Mouse (Mus musculus): ENCODE data around the gene Ulk4.

The Ulk4 gene

DNA sequence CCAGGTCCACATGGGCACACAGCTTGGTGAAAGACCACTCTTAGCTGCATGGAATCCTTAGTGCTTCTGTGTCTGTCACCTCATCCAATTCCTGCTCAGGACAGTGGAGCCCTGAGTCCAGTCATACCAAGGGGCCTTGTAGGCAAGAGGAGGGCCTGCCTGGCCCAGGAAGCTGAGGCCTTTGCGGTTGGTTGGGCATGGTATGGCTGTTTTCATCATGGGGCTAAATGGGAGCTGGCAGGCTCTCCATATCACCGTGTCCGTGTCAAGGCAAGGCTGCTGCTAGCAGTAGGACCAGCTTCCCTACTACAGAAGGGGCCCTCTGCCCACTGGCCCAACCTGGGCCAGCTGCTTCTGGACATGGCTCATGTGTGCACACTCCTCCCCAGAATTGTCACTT is 313.3 kb downstream of the Ulk4 start:
- DNase-seq = no peak

DNA sequence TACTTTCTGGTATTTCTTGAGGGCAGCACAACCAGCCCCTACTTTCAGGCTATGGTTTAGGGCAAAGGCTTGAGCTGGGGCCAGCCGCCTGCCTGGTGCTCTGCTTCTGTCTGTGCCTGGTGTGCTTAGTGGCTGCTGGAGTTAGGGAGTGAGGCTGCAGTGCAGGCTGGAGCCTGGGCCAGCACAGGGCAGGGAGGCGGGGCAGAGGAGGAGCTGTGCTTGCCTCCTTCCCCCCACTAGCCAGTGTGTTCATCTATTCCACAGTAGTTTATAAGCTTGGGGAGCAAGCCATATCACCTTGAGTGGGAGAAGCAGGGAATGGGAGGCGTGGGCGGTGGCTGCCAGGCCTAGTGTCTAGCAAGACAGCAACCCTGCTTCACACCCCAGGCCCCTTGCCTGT is 313.9 kb downstream of the Ulk4 start:
- no peak for DNase-seq

DNA sequence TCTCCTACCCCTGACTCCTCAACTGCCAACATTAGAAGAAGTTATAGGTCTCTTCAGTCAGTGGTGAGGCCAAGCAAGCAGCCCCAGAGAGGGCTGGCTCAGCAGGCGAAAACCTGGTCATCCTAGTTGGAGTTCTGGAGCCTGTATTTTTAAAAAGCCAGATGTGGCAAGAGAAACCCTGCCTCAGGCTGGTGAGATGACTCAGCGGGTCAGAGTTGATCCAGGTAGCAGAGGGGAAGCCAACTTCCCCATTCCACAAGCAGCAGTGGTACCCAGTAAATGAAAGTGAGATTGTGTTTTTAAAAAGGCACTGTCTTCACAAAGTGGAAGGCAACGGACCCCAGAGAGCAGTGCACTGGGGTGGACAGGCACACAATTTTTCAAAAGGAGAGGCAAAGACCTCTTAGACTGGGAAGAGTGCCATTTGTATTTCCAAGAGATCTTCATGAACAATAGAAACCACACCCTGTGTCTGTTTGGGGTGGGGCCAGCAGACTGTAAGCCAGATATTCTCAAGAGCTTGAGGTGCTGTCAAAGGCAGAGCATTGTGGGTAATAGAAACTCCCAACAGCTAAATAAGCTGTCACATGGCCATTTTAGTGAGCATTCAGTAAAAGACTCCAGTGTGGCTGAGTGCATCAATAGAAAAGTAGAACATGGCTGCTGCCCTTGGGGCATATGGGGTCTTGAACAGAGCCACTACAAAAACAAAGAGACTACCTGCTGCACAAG is 314.9 kb downstream of the Ulk4 start:
- no peak for DNase-seq

DNA sequence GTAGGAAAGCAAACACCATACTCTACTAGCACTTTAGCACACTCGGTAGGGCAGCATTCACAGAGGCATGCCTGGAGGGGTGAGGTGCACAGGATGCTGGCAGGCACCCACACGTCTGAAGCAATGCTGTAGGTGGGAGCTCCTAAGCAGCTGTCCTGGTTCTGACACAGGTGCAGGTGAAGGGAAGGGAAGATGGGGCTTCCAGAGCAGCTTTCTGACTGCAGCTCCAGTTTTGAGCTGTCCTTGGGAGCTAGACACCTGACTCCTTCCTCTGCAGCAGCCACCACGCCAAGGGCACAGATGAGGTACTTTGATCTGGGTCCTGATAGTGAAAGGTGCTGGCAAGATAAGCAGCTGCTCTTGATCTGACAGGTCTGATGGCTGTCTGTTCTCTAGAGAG is 315.5 kb downstream of the Ulk4 start:
- DNase-seq = peak; percentile 23

DNA sequence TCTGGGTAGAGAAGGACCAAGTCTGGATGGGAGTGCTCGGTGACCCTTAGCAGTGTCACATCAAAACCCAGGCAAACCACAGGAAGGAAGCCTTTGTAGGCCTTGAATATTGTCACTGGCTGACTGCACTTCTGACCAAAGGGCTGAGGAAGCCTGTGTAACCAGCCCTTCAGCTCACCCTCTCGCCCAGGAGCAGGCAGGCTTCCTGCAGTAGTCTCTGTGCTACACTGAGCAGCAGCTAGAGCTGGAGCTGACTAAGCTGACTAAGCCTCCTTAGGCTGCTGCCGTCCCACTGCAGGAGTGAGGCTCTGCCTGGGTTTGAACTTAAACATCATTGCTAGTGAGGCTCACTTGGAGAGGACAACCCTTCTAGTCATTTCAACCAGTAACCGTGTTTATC is 316.4 kb downstream of the Ulk4 start:
- DNase-seq = no peak

DNA sequence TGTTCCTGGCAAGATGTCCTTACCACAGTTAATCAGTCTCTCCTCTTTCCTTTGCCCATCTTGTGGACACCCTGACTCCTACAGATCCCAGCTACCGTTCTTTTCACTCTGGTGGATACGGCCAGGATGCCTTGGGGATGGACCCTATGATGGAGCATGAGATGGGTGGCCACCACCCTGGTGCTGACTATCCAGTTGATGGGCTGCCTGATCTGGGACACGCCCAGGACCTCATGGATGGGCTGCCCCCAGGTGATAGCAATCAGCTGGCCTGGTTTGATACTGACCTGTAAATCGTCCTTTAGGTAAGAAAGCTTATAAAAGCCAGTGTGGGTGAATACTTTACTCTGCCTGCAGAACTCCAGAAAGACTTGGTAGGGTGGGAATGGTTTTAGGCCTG is 317.8 kb downstream of the Ulk4 start:
- DNase-seq = no peak

DNA sequence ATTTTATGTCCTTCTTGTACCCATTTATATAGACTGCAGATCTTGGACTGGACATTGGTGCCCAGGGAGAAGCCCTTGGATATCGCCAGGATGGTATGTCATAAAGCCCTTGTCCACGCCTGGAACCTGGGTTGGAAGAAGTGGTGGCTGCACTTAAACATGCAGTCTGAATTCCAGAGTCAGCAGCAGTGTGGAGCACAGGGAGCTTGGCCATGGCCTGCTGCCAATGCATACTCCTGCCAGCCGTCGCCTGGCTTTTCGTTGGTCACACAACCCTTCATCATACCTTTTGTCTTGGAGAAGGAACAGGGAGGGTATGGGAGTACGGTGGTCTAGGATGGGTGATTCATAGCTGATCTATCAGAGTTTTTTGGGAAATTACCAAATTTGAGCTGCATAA is 318.4 kb downstream of the Ulk4 start:
- no peak for DNase-seq

DNA sequence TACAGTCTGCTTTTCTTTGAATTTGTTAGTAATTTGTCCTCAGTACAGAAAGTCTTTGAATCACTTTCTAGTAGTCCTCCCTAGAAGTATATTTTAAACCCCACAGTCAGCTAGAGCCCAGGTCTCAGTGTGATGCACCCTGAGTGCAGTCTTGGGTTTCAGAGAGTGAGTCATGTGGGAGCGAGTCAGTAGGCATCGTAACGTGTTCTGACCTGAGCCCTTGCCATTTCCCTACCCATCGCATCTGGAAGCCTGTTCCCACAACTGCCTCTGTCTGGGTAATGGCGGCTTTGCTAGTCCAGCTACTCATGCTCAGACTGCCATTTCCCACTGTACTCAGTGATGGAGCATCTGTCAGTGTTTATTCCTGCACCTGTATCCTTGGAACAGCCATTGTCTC is 318.9 kb downstream of the Ulk4 start:
- DNase-seq = no peak

DNA sequence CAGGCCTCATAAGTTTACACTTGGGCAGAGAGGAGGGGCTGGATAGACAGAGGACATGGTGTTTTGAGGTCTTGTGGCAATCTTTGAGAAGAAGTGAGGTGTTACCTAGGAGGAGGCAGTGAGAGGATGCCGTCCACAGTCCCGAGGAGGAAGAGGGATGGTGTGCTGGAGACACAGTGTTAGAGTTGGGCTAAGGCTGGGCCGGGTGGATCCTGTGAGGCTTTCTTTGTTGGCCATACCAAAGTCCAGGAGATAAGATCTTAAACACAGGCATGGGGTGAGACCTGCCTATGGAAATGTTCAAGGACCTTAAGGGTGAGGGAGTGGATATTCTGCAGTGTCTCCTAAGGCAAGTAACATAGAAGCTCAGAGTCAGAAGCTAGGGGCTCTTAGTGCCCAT is 325.1 kb downstream of the Ulk4 start:
- no peak for DNase-seq

DNA sequence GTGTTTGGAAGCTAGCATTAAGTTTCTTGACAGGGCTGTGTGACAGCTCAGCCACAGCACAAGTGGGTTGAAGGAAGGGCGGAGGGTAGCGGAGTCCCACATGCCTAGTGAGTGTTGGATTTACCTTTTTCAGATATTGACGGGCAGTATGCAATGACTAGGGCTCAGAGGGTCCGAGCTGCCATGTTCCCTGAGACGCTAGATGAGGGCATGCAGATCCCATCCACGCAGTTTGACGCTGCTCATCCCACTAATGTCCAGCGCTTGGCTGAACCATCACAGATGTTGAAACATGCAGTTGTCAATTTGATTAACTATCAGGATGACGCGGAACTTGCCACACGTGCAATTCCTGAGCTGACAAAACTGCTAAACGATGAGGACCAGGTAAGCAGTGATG is 326.2 kb downstream of the Ulk4 start:
- DNase-seq = no peak

DNA sequence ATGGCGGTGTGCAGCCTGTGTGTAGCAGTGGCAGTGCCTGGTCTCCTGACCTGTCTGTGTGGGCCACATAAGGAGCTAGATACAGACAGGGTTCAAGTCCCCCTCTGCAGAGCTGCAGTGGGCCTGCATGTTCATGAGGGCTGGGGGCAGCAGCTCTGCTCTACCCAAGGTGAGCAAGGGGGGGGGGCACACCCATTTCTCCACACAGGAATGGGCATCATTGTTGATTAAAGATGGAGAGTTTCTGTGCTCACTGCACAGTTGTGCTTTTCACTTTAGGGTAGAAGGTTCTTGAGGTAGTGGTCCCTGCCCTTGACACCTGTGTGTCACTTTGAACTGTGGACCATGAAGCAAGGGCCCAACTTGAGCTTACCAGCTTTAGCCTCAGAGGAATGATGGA is 328.2 kb downstream of the Ulk4 start:
- no peak for DNase-seq

DNA sequence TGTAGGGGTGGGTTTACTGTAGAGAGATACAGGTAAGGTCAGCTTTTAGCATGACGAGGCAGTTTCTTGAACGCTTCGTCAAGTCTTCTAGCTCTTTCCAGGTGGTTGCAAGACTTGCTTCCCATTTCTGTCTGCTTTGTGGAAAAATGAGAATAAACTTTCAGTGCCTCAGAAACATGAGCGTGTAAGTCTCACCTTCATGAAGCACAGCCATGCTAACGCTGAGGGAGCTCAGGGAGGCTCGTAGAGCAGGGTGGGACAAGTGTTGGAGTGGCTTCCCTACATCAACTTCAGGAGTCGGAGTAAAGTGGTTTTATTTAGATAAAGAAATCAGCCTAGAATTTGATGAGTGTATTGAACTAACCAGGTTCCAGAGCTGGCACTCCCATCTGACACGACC is 330.9 kb downstream of the Ulk4 start:
- DNase-seq = no peak

DNA sequence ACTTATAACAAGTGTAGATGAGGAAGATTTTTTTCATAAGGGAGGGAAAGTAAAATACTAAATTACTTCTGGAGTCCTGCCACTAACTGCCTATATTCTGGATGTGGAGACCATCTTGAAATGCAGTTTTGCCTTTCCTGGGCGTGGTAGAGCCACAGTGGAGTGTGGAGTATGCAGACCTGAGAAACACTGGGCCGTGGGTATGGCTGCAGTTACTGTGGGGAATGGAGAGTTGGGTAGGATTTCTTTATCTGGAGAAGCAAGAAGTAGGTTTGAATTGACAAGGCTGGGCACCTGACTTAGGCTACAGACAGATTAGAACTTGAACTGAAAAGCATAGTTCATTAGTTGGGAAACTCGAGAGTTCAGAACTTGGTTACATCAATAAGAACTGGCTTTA is 332.8 kb downstream of the Ulk4 start:
- no peak for DNase-seq

DNA sequence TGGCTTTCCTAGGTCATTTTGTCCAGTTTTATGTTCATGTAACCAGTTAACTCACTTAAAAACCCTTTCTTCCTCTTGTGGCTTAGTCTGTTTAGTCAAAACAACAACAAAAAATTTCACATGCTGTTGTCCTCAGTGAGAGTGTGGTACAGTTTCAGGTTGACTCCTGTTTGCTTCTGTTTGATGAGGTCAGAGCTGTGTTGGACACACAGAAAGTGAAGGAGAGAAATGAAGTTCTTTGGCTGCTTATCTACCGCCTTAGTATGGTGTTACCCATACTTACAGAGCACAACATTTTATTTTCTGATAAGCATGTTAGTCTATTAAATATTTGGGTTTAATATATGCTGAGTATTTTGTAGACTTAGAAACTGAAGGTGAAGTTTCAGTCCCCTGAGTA is 333.2 kb downstream of the Ulk4 start:
- DNase-seq = no peak

DNA sequence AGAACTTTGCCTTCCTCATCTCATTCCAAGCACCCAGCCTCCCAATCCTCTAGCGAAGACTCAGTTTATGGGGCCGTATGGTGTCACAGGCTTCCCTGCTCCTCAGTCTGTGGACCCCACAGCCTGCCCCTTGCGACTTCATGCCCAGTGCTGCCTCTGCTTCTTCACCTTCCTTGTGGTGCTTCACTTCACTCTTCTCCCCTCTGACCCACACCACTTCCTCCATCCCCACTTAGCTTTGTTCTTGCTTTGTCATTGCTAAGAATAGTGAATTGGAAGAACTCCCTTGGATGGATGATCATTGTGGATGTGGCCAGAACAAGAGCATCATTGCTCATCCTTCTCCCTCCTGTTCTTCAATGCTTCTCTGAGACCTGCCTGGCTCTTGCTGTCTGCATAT is 336.1 kb downstream of the Ulk4 start:
- DNase-seq = no peak

DNA sequence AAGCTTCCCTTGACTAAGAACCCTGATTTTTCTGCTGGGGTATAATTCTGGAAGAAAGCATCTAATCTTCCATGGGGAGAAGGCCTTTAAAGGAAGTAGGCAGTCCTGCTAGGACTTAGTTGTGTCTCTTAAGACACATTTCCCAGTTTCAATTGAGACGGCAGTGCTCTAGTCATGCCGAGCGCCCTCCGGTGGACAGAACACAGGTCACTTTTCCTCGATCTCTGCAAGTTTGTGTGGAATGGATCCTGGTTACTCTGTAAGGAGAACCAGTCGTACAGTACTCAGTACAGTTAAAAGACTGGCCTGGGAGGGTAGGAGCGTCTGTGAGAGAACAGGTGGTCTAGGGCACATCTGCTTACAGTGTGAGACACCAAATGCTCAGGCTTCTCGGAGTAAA is 340.6 kb downstream of the Ulk4 start:
- peak; percentile 63 for DNase-seq

DNA sequence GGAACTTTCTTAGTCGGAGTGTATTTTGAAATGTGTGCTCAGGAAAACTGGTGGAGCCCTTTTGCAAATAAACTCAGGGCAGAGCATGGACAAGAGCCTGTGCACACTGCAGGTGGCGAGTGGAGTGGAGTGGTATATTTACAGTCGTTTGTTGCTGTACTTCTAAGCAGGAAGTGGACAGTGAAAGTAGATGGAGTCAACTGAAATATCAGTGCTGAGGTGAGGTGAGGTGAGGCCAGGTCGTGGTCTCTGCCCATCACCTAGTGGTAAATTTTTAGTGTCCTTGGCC is 341.4 kb downstream of the Ulk4 start:
- no peak for DNase-seq

DNA sequence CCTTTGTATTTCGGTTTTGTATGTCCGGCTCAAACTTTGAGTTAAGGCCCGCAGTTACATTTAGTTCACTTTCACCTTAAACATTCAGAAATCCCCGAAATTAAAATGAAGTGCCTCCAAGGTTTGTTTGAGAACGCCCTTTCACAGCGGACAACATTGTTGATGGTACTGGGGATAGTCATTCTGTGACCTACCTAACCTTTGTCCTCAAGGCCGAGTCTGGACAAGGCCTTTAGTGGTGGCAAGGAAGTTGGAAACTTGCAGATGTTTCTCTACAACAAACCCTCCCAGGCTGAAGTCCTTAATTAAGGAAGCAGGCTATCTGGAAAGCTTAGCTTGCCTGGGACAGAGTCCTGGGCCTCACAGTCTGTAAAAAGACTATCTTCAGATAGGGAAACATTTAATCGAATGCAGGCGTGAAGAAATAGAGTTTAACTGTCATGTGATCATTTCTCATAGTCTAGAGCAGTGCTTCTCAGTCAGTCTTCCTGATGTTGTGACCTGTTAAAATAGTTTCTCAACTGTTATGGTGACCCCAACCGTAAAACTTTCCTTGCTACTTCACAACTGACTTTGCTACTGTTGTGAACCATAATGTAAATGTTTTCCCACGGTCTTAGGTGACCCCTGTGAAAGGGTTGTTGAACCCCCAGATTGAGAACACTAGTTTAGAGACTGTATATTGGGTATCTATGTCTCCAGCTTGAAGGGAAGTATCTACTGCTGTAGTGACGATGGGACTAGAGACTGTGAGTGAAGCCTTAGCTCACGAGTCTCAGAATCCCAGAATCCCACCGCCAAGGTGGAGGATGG is 342.0 kb downstream of the Ulk4 start:
- no peak for DNase-seq

DNA sequence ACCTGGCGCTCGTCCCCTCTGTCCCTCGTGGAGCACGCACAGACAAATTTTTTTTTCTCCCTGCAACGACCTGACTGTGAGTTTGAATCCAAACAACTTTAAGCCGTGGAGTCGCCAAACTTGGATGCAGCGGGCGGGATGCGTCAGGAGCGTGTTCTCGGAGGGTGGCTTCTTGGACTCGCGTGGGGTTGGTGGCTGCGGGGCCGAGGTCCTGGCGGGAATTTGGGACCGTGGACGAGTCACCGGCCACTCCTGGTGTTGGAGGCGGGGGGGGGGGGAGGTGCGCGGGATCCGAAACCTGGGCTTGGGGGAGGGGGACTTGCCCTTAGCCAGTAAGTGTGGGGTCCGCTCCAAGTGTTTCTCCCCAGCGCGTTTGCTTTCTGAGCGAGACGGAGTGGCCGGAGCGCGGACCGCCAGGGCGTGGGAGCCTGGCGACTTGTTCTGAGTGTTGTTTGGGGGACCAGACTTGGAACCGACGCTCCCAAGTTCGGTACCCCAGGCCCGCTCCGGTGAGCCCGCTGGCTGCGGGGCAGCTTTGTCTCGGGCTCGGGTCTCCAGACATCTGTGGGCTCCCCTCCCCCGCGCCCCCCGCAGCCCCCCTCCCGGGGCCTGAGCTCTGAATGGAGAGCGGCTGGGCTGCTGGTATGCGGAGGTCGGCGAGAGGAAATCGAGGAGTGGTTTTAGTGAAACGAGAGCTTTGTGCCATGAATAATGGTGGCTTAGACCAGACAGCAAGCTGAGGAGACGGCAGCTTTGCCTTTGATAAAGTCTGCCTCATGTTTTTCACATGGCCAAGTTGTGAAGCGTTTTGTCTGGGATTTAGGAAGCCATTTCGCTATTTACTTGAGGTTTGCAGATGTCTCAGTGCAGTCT is 342.9 kb downstream of the Ulk4 start:
- DNase-seq = peak; percentile 33

DNA sequence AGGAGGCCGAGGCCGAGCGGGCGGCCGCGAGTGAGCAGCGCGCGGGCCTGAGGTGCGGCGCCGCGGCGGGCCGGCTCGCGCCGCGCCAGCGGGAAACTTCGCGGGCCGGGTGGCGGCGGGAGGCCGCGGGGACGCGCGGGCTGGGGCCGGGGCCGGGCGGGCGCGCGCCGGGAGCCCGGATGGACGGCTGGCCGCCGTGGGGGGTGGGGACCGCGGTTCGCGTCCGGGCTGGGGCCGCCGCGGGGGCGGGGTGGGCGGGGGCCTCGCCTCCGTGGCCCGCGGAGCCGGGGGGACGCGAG is 343.5 kb downstream of the Ulk4 start:
- DNase-seq = no peak

DNA sequence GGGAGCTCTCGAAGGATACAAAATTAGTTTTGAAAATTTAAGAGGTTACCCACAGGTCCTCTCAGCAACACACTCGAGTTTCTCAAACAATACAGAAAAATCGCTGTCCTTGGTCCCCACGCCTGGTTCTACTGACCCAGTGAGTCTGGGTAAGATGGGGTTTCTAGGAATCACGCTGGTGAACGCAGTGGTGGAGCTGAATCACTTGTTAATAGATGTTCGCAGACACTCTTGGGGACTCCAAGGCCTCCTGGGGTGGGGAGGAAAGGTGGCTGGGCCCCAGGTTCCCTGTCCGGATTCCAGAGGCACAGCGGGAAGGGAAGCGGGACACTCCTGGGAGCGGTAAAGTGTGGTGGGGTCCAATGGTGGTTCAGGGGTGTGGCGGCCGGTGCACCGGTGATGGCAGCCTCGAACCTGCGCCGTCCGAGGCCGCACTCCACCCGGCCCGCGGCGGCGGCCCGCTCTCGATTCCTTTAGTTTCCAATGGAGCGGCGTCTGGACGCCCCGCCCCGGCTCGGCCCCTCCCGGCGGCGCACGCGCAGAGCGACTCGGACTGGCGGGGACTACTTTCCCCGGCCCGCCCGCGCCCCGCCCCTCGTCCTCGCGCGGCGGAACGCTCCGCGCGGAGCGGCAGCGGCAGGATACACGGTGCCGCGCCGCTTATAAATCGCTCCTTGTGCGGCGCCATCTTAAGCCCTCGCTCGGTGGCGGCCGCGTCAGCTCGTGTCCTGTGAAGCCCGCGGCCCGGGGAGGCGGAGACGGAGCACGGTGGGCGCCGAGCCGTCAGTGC is 344.0 kb downstream of the Ulk4 start:
- DNase-seq = peak; percentile 95

DNA sequence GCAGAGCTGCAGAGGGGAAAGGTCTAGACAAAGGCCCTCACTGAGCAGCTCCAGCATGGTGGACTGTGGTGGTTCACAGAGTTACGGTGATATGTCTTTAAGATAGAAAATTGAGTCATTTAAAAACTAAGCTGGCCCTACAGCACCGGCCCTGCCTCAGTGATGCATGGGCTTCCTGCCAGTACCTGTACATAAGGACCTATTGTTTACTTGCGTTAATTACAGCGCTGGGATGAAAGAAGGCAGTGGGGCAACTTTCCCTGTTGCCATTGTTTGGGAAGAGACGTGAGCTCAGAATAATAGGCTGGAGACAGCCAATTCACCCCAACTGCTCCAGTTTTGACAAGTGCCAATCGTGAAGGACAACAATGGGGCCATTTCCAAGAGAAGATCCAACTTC is 344.6 kb downstream of the Ulk4 start:
- no peak for DNase-seq

DNA sequence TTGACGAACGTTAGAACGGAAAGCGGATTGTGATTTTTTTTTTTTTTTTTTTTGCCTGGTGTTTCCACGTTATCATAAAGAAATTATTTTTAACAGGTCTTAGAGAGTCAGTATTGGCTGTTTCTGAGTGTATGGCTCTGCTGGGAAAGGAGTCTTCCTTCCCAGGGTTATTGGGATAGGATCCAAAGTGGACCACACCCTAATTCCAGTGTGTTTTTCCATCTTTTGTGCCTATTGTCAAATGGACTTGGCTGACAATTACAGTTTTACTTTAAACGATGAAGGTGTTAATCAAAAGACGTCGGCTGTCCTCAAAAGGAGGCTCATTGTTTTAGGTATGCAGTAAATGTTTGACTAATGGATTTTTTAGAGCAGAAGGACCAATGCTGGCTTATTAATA is 346.2 kb downstream of the Ulk4 start:
- no peak for DNase-seq
